Mouse (Mus musculus) hindbrain, embryonic 12.5 days (tissue): Measurements from ENCODE around the gene 2610021A01Rik. TPM values are rescaled to one million over a fixed set of nuclear protein-coding genes. Genes with fewer than 3 reads are reported as not detected.
"Not testable (repeated sequence)": the region's sequence is repeated elsewhere in the genome, so short reads cannot be mapped to it uniquely, and the experiment has no call there.

Experiments
- ATAC-seq: fragments of 200-750 bp; cut with Nextera tagmentation; 2 replicates; pipeline ENCODE4 v1.8.0; 2017; ENCODE audit warnings: moderate TSS enrichment; ENCODE audit not compliant: low FRiP score
- H3K27ac ChIP-seq: fragments of 300-500 bp; sonication (generic); 2 replicates; pipeline ENCODE4 v1.5.1; 2016; ENCODE audit warnings: mild to moderate bottlenecking
- H3K27me3 ChIP-seq: fragments of 300-500 bp; sonication (generic); 2 replicates; pipeline ENCODE4 v1.6.1; 2016; ENCODE audit warnings: mild to moderate bottlenecking
- H3K36me3 ChIP-seq: fragments of 300-500 bp; sonication (generic); 2 replicates; pipeline ENCODE4 v1.6.1; 2016; ENCODE audit warnings: mild to moderate bottlenecking
- H3K4me1 ChIP-seq: fragments of 300-500 bp; sonication (generic); 2 replicates; pipeline ENCODE4 v1.6.1; 2016
- H3K4me2 ChIP-seq: fragments of 300-500 bp; sonication (generic); replicated peaks from 2 replicates; pipeline ENCODE4 v1.6.1; 2016; ENCODE audit warnings: mild to moderate bottlenecking
- H3K4me3 ChIP-seq: fragments of 300-500 bp; sonication (generic); 2 replicates; pipeline ENCODE4 v1.5.1; 2016; ENCODE audit warnings: mild to moderate bottlenecking
- H3K9ac ChIP-seq: fragments of 300-500 bp; sonication (generic); 2 replicates; pipeline ENCODE4 v1.6.1; 2016; ENCODE audit warnings: mild to moderate bottlenecking, moderate library complexity
- H3K9me3 ChIP-seq: fragments of 300-500 bp; sonication (generic); replicated peaks from 2 replicates; pipeline ENCODE4 v1.6.1; 2016; ENCODE audit warnings: mild to moderate bottlenecking
- WGBS: fragments of 180-500 bp; shearing (Covaris S2); methylation state at CpG from one replicate; pipeline ENCODE4 v1.1.7; 2016; 5-methylcytosine and 5-hydroxymethylcytosine counted together
- polyA plus RNA-seq: library from polyadenylated mRNA; unstranded; fragments of >200 nt; fragmentation: Nextera tagmentation; extraction: Ambion mirVana; gene quantifications from 2 replicates; pipeline ENCODE4 v1.2.1, GENCODE M21; 2016

2610021A01Rik gene
- polyA plus RNA-seq, 1 experiment from 2014 or later: 17.0 TPM

DNA sequence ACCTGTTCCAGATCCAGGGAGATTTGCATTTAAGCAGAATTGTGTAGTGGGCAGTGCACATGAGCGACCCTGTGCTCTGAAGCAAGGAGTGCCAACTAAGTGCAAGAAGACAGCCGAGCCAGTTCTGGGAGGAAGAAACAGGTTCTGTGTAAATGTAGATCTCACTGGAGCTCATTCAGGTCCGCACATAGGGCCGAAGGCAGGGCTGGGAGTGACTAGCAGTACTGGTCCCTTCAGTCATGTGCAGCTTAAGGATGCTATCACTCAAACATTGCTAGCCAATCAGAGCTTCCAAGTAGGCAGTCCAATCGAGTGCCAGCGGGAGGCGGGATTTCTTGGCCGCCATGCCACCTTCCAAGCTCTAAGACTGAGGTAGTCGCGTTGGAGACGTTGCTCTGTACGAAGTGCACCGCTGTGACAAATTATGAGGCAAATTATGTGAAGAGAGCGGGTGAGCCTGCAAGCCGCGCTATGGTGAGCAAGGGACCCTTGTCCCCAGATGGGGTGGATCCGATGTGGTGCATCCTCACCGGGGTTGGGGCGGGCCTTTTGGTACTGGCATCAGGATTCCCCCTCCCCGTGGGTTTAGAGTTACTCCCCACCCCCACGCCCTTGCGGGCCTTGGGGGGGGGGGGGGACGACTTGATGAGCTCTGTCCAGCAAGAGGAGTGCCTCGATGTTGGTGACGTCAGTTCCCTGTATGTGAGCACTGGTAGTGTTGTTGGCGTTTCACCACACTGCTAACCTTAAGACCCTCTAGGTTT, 34.4 kb downstream of the 2610021A01Rik start:
- no peaks in the 10 kb centered on the region for H3K27me3 ChIP-seq
- WGBS: under 1% methylated on average over 26 of the region's 26 CpGs

DNA sequence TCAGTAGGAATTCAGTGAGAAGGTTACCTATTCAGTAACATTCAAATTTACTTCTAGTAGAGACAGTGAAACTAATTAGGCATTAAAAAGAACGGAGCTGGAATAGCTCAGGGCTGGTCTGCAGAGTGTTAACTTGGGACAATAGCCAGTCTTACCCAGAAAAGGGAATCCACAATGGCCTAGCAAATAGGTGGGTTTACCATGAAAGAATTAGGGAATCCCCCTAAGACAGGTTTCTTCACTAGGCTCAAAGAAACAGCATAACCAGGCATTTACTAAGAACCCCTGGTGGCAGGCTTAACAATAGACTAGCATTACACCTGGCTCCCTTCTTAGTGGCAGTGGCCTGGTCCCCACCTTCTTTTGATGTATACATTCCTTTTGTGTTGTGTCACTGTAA, 75.3 kb downstream of the 2610021A01Rik start:
- WGBS: 56% methylated on average over 1 of the region's 1 CpGs
- not testable (repeated sequence) for H3K27me3 ChIP-seq, ATAC-seq, H3K4me1 ChIP-seq, H3K36me3 ChIP-seq, H3K4me3 ChIP-seq, H3K9me3 ChIP-seq, H3K4me2 ChIP-seq, H3K9ac ChIP-seq, H3K27ac ChIP-seq

More for the DNA sequence above, 34.4 kb downstream of the 2610021A01Rik start:
- Histone ChIP-seq H3K27ac (peak overlapping the region; percentile 94), H3K4me1 (peaks cover 6% of the 10 kb centered on the region), H3K9me3 (peaks cover 12% of the 10 kb centered on the region; the same call in 1 of the 2 replicates), H3K9ac (peak overlapping the region; percentile 72), H3K4me2 (peak overlapping the region; percentile 63), H3K4me3 (peak overlapping the region; percentile 52), H3K36me3 (peaks cover 32% of the 10 kb centered on the region)
- ATAC-seq: peak; percentile 98

Other genes starting within 250 kb of the 2610021A01Rik start
- 7.7 and 8.8 TPM in 2 replicates for gene AI987944, start 205.9 kb upstream of the 2610021A01Rik start, polyA plus RNA-seq
- gene Vmn2r57, start 150.5 kb upstream of the 2610021A01Rik start, polyA plus RNA-seq: 0.17 and 0.29 TPM in 2 replicates
- 0.09 and 0.12 TPM in 2 replicates for gene Gm20449, start 99.8 kb upstream of the 2610021A01Rik start, polyA plus RNA-seq
- 6.9 and 9.0 TPM in 2 replicates for gene AW146154, start 99.3 kb upstream of the 2610021A01Rik start, polyA plus RNA-seq
- not detected in 2 replicates for gene Gm6871, start 25.6 kb upstream of the 2610021A01Rik start, polyA plus RNA-seq
- gene Zfp788, start 34.0 kb downstream of the 2610021A01Rik start, polyA plus RNA-seq: 18.4 and 20.2 TPM in 2 replicates